In genomic region chr17:74968152-74968712, GRCm38 (mm10) we compare ENCODE assay signal across 15 mouse cellular contexts. TPM values are rescaled to one million over a fixed set of nuclear protein-coding genes. Genes with fewer than 3 reads are reported as not detected.
DNase-seq lines count a peak whose midpoint lies in the region; ATAC-seq and TF ChIP-seq lines count a peak whose summit lies in the region.
"Had no signal": no experiment of that assay in that cellular context is flagged by ENCODE, and none has a peak within 500 bp of the region (broad histone marks: within the 10 kb centered on the region; RNA-seq: fewer than 3 reads in every experiment).

No protein-coding gene starts in this region.

- H3K4me2 ChIP-seq in forebrain, embryonic 13.5 days: no peak overlapping the region
- H3K4me2 ChIP-seq in forebrain, embryonic 11.5 days (ENCODE audit: low read depth, low read length, severe bottlenecking): no peak overlapping the region
- no peak overlapping the region for H3K4me2 ChIP-seq in midbrain, embryonic 11.5 days
- H3K4me2 ChIP-seq in midbrain, embryonic 16.5 days (ENCODE audit: low read length): no peak overlapping the region; the same call in 1 of the 2 replicates
- 0 out of 2 replicates have a peak overlapping the region, but pooled peaks have one; percentile 21 for H3K4me2 ChIP-seq in midbrain, postnatal 0 days (ENCODE audit: low read depth, low read length, poor library complexity, severe bottlenecking)
- H3K4me2 ChIP-seq: neural tube, embryonic 12.5 days had no signal

- no peak for TF ChIP-seq CTCF in midbrain, postnatal 0 days (IDR thresholded peaks at IDR 0.05)

- no peak for DNase-seq in forebrain, embryonic 11.5 days (ENCODE audit: low spot score)
- no peak for DNase-seq in midbrain, embryonic 11.5 days (ENCODE audit: low spot score, missing footprints)
- DNase-seq in liver: peak; percentile 5
- DNase-seq in midbrain, postnatal 0 days (ENCODE audit: low spot score): no peak
- no peak for DNase-seq in urinary bladder, postnatal 36 days (ENCODE audit: low spot score in 2 of 2)
- no peak for DNase-seq in left cerebral cortex, postnatal 10 days (ENCODE audit: extremely low spot score in 1 of 2, low spot score in 2 of 2)
- DNase-seq: gastrocnemius, postnatal 36 days; kidney, adult 8-10 months; lung, postnatal 36 days had no signal

- H3K9ac ChIP-seq in forebrain, embryonic 13.5 days: no peak overlapping the region
- no peak overlapping the region for H3K9ac ChIP-seq in forebrain, embryonic 11.5 days (ENCODE audit: low read length)
- H3K9ac ChIP-seq in midbrain, embryonic 11.5 days (ENCODE audit: low read length): no peak overlapping the region
- H3K9ac ChIP-seq in midbrain, embryonic 16.5 days (ENCODE audit: low read depth, low read length): no peak overlapping the region
- H3K9ac ChIP-seq in midbrain, postnatal 0 days (replicated peaks; ENCODE audit: low read length, poor library complexity, severe bottlenecking): no peak overlapping the region
- H3K9ac ChIP-seq: neural tube, embryonic 12.5 days had no signal

- peak; percentile 6; the same call in 1 of the 2 replicates for ATAC-seq in forebrain, embryonic 13.5 days
- no peak for ATAC-seq in forebrain, embryonic 11.5 days (replicated peaks; ENCODE audit: low FRiP score)
- ATAC-seq in midbrain, embryonic 11.5 days (ENCODE audit: low FRiP score): 0 out of 2 replicates have a peak, but pooled peaks have one; percentile 52
- no peak; the same call in 1 of the 2 replicates for ATAC-seq in midbrain, embryonic 16.5 days
- no peak for ATAC-seq in midbrain, postnatal 0 days (ENCODE audit: low FRiP score)
- ATAC-seq: Patski had no signal

- H3K9me3 ChIP-seq in forebrain, embryonic 13.5 days (replicated peaks): no peaks in the 10 kb centered on the region
- H3K9me3 ChIP-seq in forebrain, embryonic 11.5 days (ENCODE audit: control insufficient read depth, low read length): no peaks in the 10 kb centered on the region
- H3K9me3 ChIP-seq in midbrain, embryonic 11.5 days (ENCODE audit: control insufficient read depth, low read length): no peaks in the 10 kb centered on the region
- H3K9me3 ChIP-seq in midbrain, embryonic 16.5 days (replicated peaks; ENCODE audit: control insufficient read depth, low read length, poor library complexity, severe bottlenecking): no peaks in the 10 kb centered on the region
- H3K9me3 ChIP-seq in midbrain, postnatal 0 days (ENCODE audit: low read length): no peaks in the 10 kb centered on the region
- H3K9me3 ChIP-seq: limb, embryonic 10.5 days; neural tube, embryonic 12.5 days had no signal

- WGBS in forebrain, embryonic 13.5 days: 65% methylated on average over 9 of the region's 9 CpGs
- WGBS in forebrain, embryonic 11.5 days: 63% methylated on average over 9 of the region's 9 CpGs
- 49% methylated on average over 9 of the region's 9 CpGs for WGBS in midbrain, embryonic 11.5 days
- WGBS in midbrain, embryonic 16.5 days: 55% methylated on average over 9 of the region's 9 CpGs
- WGBS in midbrain, postnatal 0 days: 50% methylated on average over 9 of the region's 9 CpGs

- no peaks in the 10 kb centered on the region for H3K36me3 ChIP-seq in forebrain, embryonic 13.5 days (ENCODE audit: poor library complexity, severe bottlenecking)
- no peaks in the 10 kb centered on the region for H3K36me3 ChIP-seq in forebrain, embryonic 11.5 days (ENCODE audit: control insufficient read depth, insufficient read depth, low read length)
- H3K36me3 ChIP-seq in midbrain, embryonic 11.5 days (ENCODE audit: control insufficient read depth, insufficient read depth, low read length): no peaks in the 10 kb centered on the region
- H3K36me3 ChIP-seq in midbrain, embryonic 16.5 days (ENCODE audit: control insufficient read depth, insufficient read depth, low read length): no peaks in the 10 kb centered on the region
- no peaks in the 10 kb centered on the region for H3K36me3 ChIP-seq in midbrain, postnatal 0 days (ENCODE audit: insufficient read depth, low read length)
- H3K36me3 ChIP-seq: limb, embryonic 10.5 days; neural tube, embryonic 12.5 days had no signal

- H3K27ac ChIP-seq in forebrain, embryonic 13.5 days: no peak overlapping the region
- H3K27ac ChIP-seq in forebrain, embryonic 11.5 days (ENCODE audit: low read depth, low read length): no peak overlapping the region
- no peak overlapping the region; the same call in 1 of the 2 replicates for H3K27ac ChIP-seq in midbrain, embryonic 11.5 days (ENCODE audit: low read depth, low read length)
- no peak overlapping the region for H3K27ac ChIP-seq in midbrain, embryonic 16.5 days (ENCODE audit: low read length)
- H3K27ac ChIP-seq in midbrain, postnatal 0 days (ENCODE audit: low read depth, low read length): no peak overlapping the region
- H3K27ac ChIP-seq: layer of hippocampus, adult 2 months; limb, embryonic 10.5 days; neural tube, embryonic 12.5 days had no signal

- intact Hi-C loops in left cerebral cortex, postnatal 10 days (cut with DNase I): no loop called here

- H3K4me3 ChIP-seq in forebrain, embryonic 13.5 days: no peak overlapping the region
- no peak overlapping the region for H3K4me3 ChIP-seq in forebrain, embryonic 11.5 days (ENCODE audit: low read depth, low read length)
- no peak overlapping the region for H3K4me3 ChIP-seq in midbrain, embryonic 11.5 days (ENCODE audit: low read depth, low read length)
- no peak overlapping the region for H3K4me3 ChIP-seq in midbrain, embryonic 16.5 days (ENCODE audit: low read depth, low read length)
- no peak overlapping the region for H3K4me3 ChIP-seq in midbrain, postnatal 0 days (ENCODE audit: low read depth, low read length)
- H3K4me3 ChIP-seq: layer of hippocampus, adult 2 months; limb, embryonic 10.5 days; neural tube, embryonic 12.5 days had no signal

- no peaks in the 10 kb centered on the region for H3K27me3 ChIP-seq in forebrain, embryonic 13.5 days
- no peaks in the 10 kb centered on the region for H3K27me3 ChIP-seq in forebrain, embryonic 11.5 days (ENCODE audit: control insufficient read depth, insufficient read depth, low read length)
- H3K27me3 ChIP-seq in midbrain, embryonic 11.5 days (ENCODE audit: control insufficient read depth, insufficient read depth, low read length): no peaks in the 10 kb centered on the region
- no peaks in the 10 kb centered on the region for H3K27me3 ChIP-seq in midbrain, embryonic 16.5 days (ENCODE audit: control insufficient read depth, insufficient read depth, low read depth, low read length)
- H3K27me3 ChIP-seq in midbrain, postnatal 0 days (ENCODE audit: insufficient read depth, low read length): no peaks in the 10 kb centered on the region
- H3K27me3 ChIP-seq: neural tube, embryonic 12.5 days; Patski had no signal

- peaks cover 12% of the 10 kb centered on the region; the same call in 1 of the 2 replicates for H3K4me1 ChIP-seq in forebrain, embryonic 13.5 days
- H3K4me1 ChIP-seq in forebrain, embryonic 11.5 days (replicated peaks; ENCODE audit: control insufficient read depth, insufficient read depth, low read length): no peaks in the 10 kb centered on the region
- peaks cover 13% of the 10 kb centered on the region for H3K4me1 ChIP-seq in midbrain, embryonic 11.5 days (ENCODE audit: control insufficient read depth, insufficient read depth, low read length)
- H3K4me1 ChIP-seq in midbrain, embryonic 16.5 days (ENCODE audit: control insufficient read depth, insufficient read depth, low read length): peaks cover 9% of the 10 kb centered on the region
- no peaks in the 10 kb centered on the region for H3K4me1 ChIP-seq in midbrain, postnatal 0 days (ENCODE audit: insufficient read depth, low read length)

RNA-seq across cellular contexts. Expression of gene Ltbp1, which starts 37.1 kb away (rescaled TPM):
- polyA plus RNA-seq in forebrain, embryonic 13.5 days (2015; fragmentation: Nextera tagmentation; extraction: Ambion mirVana): 3.0 and 3.7 TPM in 2 replicates
- 4.2 and 5.0 TPM in 2 replicates for polyA plus RNA-seq in forebrain, embryonic 11.5 days (2014; fragmentation: Nextera tagmentation; extraction: Ambion mirVana)
- 5.5 and 6.2 TPM in 2 replicates for polyA plus RNA-seq in midbrain, embryonic 11.5 days (2014; fragmentation: Nextera tagmentation; extraction: Ambion mirVana)
- 0.94 and 1.1 TPM in 2 replicates for polyA plus RNA-seq in midbrain, embryonic 16.5 days (2015; fragmentation: Nextera tagmentation; extraction: Ambion mirVana)
- 2.3 and 3.0 TPM in 2 replicates for total RNA-seq in midbrain, postnatal 0 days (2014; rRNA removed)
- polyA plus RNA-seq in midbrain, postnatal 0 days (2015; fragmentation: Nextera tagmentation; extraction: Ambion mirVana): 0.89 and 1.0 TPM in 2 replicates
- 1 to 10 TPM; 6.2 to 6.5 TPM for total RNA-seq in left cerebral cortex, postnatal 10 days (2021)

Comparison
In these comparisons a context has a peak if more than half of its experiments do, and no peak if none do; other contexts are left out.
1. ATAC-seq: peak in forebrain, embryonic 13.5 days (single experiment) and midbrain, embryonic 11.5 days (single experiment); none in forebrain, embryonic 11.5 days (single experiment), midbrain, embryonic 16.5 days (single experiment) and midbrain, postnatal 0 days (single experiment).